Mouse (Mus musculus) ES-E14 (cell line): ENCODE measurements around the gene Pcyt1a. TPM values are rescaled to one million over a fixed set of nuclear protein-coding genes. Genes with fewer than 3 reads are reported as not detected.

ENCODE experiments used
- DNase-seq: peaks from one replicate; pipeline ENCODE4 v3.0.0-alpha.2; 2013; ENCODE audit warnings: low read depth, low spot score
- H3K27ac ChIP-seq: 2 replicates; pipeline ENCODE4 v1.5.1; 2012; ENCODE audit warnings: low read depth, mild to moderate bottlenecking, low read length, moderate library complexity, mixed read lengths; ENCODE audit not compliant: poor library complexity, insufficient read depth, severe bottlenecking
- H3K36me3 ChIP-seq: 2 replicates; pipeline ENCODE4 v1.6.1; 2012; ENCODE audit warnings: mild to moderate bottlenecking, low read length, moderate library complexity, mixed read lengths; ENCODE audit not compliant: control insufficient read depth, poor library complexity, insufficient read depth, severe bottlenecking
- H3K4me1 ChIP-seq, 2 experiments: fragments of 150-350 bp in 1 of 2; sonication (generic) in 1 of 2; 2 replicates each; pipeline ENCODE4 v1.6.1; 2012; ENCODE audit warnings: low read length in 2 of 2, mild to moderate bottlenecking in 1 of 2, mixed read lengths in 1 of 2; ENCODE audit not compliant: control insufficient read depth in 2 of 2, insufficient read depth in 2 of 2, poor library complexity in 1 of 2
- H3K4me3 ChIP-seq, 2 experiments: fragments of 150-350 bp in 1 of 2; sonication (generic) in 1 of 2; 2 replicates each; pipeline ENCODE4 v1.5.1; 2012; ENCODE audit warnings: low read length in 2 of 2, low read depth in 1 of 2, mild to moderate bottlenecking in 1 of 2, mixed read lengths in 1 of 2; ENCODE audit not compliant: insufficient read depth in 1 of 2, poor library complexity in 1 of 2, severe bottlenecking in 1 of 2
- H3K9ac ChIP-seq: 2 replicates; pipeline ENCODE4 v1.6.1; 2012; ENCODE audit warnings: low read depth, mild to moderate bottlenecking, low read length, mixed read lengths; ENCODE audit not compliant: poor library complexity, insufficient read depth, severe bottlenecking
- H3K9me3 ChIP-seq: fragments of 150-350 bp; sonication (generic); 2 replicates; pipeline ENCODE4 v1.6.1; 2012; ENCODE audit warnings: low read depth, mild to moderate bottlenecking, low read length; ENCODE audit not compliant: control insufficient read depth, insufficient read depth
- CHD2 ChIP-seq: IDR thresholded peaks from 2 replicates; pipeline ENCODE4 v1.6.1; 2014; ENCODE audit warnings: mild to moderate bottlenecking, low read depth, low read length, inconsistent platforms
- HCFC1 ChIP-seq: IDR thresholded peaks from 2 replicates; pipeline ENCODE4 v1.6.1; 2012; ENCODE audit warnings: low read length, inconsistent platforms, borderline replicate concordance; ENCODE audit not compliant: insufficient read depth
- MAFK ChIP-seq: IDR thresholded peaks from 2 replicates; pipeline ENCODE4 v1.6.1; 2014; ENCODE audit warnings: mild to moderate bottlenecking, low read depth, low read length, inconsistent platforms; ENCODE audit not compliant: insufficient read depth
- ZC3H11A ChIP-seq: IDR thresholded peaks from 2 replicates; pipeline ENCODE4 v1.6.1; 2012; ENCODE audit warnings: low read depth, mild to moderate bottlenecking, inconsistent platforms, low read length, borderline replicate concordance
- ZNF384 ChIP-seq: IDR thresholded peaks from 2 replicates; pipeline ENCODE4 v1.6.1; 2012; ENCODE audit warnings: low read depth, low read length, inconsistent platforms
- in situ Hi-C, 2 experiments: fragments of 600-800 bp; cut with MboI; formaldehyde crosslinking; loops; one replicate each; pipeline ENCODE4 v1.15.1; 2025; ENCODE audit warnings: low sequenced_read_pairs in 2 of 2, inconsistent platforms in 1 of 2; ENCODE audit not compliant: unreplicated experiment in 2 of 2
- total RNA-seq: library from RNA; depleted of rRNA; stranded (reverse); fragments of 300-350 nt; gene quantifications from 2 replicates; pipeline ENCODE4 v1.2.3, GENCODE M21; 2012; rRNA removed

Gene Pcyt1a
- total RNA-seq, 1 experiment: 18.2 TPM

- no peak overlapping the region for H3K27ac ChIP-seq
- H3K4me3 ChIP-seq: no peak overlapping the region
- no peaks in the 10 kb centered on the region for H3K36me3 ChIP-seq
- no peaks in the 10 kb centered on the region for H3K9me3 ChIP-seq
- in situ Hi-C loops: no loop called here
- TF ChIP-seq HCFC1 (no peak), CHD2 (no peak), ZC3H11A (no peak), MAFK (no peak)
- H3K9ac ChIP-seq: no peak overlapping the region
- peaks cover 0 to 2% of the 10 kb centered on the region in 2 experiments; a peak in 1 of 4 replicates for H3K4me1 ChIP-seq
- no peak for DNase-seq
These were observed 92.9 kb downstream of the Pcyt1a start for GRCm38 (mm10) chr16:32523462-32524243.

DNA sequence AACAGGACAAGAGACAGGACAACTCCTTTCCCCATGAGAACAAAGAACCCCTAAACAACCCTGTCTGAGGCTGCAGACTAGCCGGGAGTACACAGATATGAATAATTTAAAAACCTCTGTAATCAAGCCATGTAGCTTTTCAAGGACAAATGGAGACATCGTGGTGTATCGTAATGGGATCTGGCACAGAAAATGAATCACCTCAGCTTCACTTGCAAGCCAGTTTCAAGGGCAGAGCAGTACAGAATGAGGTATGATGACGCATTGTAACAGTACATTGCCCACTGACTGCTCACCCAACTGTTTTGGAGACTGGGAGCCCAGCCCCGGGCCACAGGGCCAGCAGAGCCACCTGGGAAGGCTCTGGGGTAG is 93.5 kb downstream of the Pcyt1a start:
- H3K4me1 ChIP-seq: peaks cover 0 to 2% of the 10 kb centered on the region in 2 experiments; a peak in 1 of 4 replicates
- in situ Hi-C loops: no loop called here
- no peak for DNase-seq
- no peaks in the 10 kb centered on the region for H3K9me3 ChIP-seq
- H3K9ac ChIP-seq: no peak overlapping the region
- H3K27ac ChIP-seq: no peak overlapping the region
- no peak for TF ChIP-seq MAFK
- TF ChIP-seq ZC3H11A: no peak
- TF ChIP-seq ZNF384: no peak
- no peak for TF ChIP-seq CHD2
- no peak for TF ChIP-seq HCFC1
- no peak overlapping the region for H3K4me3 ChIP-seq
- no peaks in the 10 kb centered on the region for H3K36me3 ChIP-seq

Other genes starting within 250 kb of the Pcyt1a start
- 11.4 and 14.2 TPM in 2 replicates for gene Fbxo45, start 183.8 kb upstream of the Pcyt1a start, total RNA-seq
- 11.5 and 14.9 TPM in 2 replicates for gene Wdr53, start 183.7 kb upstream of the Pcyt1a start, total RNA-seq
- not detected in 2 replicates for gene Smco1, start 159.5 kb upstream of the Pcyt1a start, total RNA-seq
- gene Rnf168, start 153.5 kb upstream of the Pcyt1a start, total RNA-seq: 21.3 and 28.2 TPM in 2 replicates
- gene Ubxn7, start 98.7 kb upstream of the Pcyt1a start, total RNA-seq: 44.2 and 47.6 TPM in 2 replicates
- 0.48 TPM in 1 of 2 replicates, not detected in the other for gene Tm4sf19, start 30.4 kb upstream of the Pcyt1a start, total RNA-seq
- 9.1 and 9.5 TPM in 2 replicates for gene Tctex1d2, start 11.2 kb upstream of the Pcyt1a start, total RNA-seq
- 0.79 and 1.1 TPM in 2 replicates for gene Slc51a, start 57.0 kb downstream of the Pcyt1a start, total RNA-seq
- not detected in 2 replicates for gene Zdhhc19, start 65.3 kb downstream of the Pcyt1a start, total RNA-seq
- 334 and 403 TPM in 2 replicates for gene Tfrc, start 178.0 kb downstream of the Pcyt1a start, total RNA-seq
- gene Tnk2, start 213.0 kb downstream of the Pcyt1a start, total RNA-seq: 47.1 and 63.7 TPM in 2 replicates